Mouse (Mus musculus) intestine, postnatal 0 days (tissue): ENCODE data around the gene BC030870. TPM values are rescaled to one million over a fixed set of nuclear protein-coding genes. Genes with fewer than 3 reads are reported as not detected.
"Not testable (repeated sequence)": the region's sequence is repeated elsewhere in the genome, so short reads cannot be mapped to it uniquely, and the experiment has no call there.

Experiments used
- ATAC-seq: fragments of 200-750 bp; cut with Nextera tagmentation; 2 replicates; pipeline ENCODE4 v1.8.0; 2017; ENCODE audit warnings: mild to moderate bottlenecking, moderate TSS enrichment, moderate library complexity
- H3K27ac ChIP-seq: fragments of 300-500 bp; sonication (generic); 2 replicates; pipeline ENCODE4 v1.5.1; 2014; ENCODE audit warnings: mild to moderate bottlenecking, low read depth, low read length, moderate library complexity
- H3K27me3 ChIP-seq: fragments of 300-500 bp; sonication (generic); replicated peaks from 2 replicates; pipeline ENCODE4 v1.6.1; 2014; ENCODE audit warnings: low read length, mixed read lengths; ENCODE audit not compliant: control insufficient read depth, insufficient read depth
- H3K36me3 ChIP-seq: fragments of 300-500 bp; sonication (generic); 2 replicates; pipeline ENCODE4 v1.6.1; 2014; ENCODE audit warnings: mild to moderate bottlenecking, moderate library complexity; ENCODE audit not compliant: control insufficient read depth, insufficient read depth
- H3K4me1 ChIP-seq: fragments of 300-500 bp; sonication (generic); replicated peaks from 2 replicates; pipeline ENCODE4 v1.6.1; 2014; ENCODE audit warnings: antibody characterized with exemption, low read length, mixed read lengths; ENCODE audit not compliant: control insufficient read depth, insufficient read depth
- H3K4me2 ChIP-seq: fragments of 300-500 bp; sonication (generic); replicated peaks from 2 replicates; pipeline ENCODE4 v1.6.1; 2014; ENCODE audit warnings: low read depth, mild to moderate bottlenecking, moderate library complexity
- H3K4me3 ChIP-seq: fragments of 300-500 bp; sonication (generic); 2 replicates; pipeline ENCODE4 v1.5.1; 2014; ENCODE audit warnings: low read depth, low read length
- H3K9ac ChIP-seq: fragments of 300-500 bp; sonication (generic); 2 replicates; pipeline ENCODE4 v1.6.1; 2014; ENCODE audit warnings: mild to moderate bottlenecking, low read depth, low read length
- H3K9me3 ChIP-seq: fragments of 300-500 bp; sonication (generic); 2 replicates; pipeline ENCODE4 v1.6.1; 2016; ENCODE audit warnings: mixed run types; ENCODE audit not compliant: control insufficient read depth
- CTCF ChIP-seq: sonication (generic); IDR thresholded peaks from 2 replicates; pipeline ENCODE4 v1.5.1; 2016; ENCODE audit warnings: low read depth, mild to moderate bottlenecking, control low read depth, antibody characterized with exemption, moderate library complexity
- WGBS: fragments of 180-500 bp; shearing (Covaris S2); extraction: QIAGEN DNeasy Blood & Tissue Kit; methylation state at CpG from one replicate; pipeline ENCODE4 v1.1.7; 2014; 5-methylcytosine and 5-hydroxymethylcytosine counted together
- polyA plus RNA-seq: library from polyadenylated mRNA; unstranded; fragments of >200 nt; fragmentation: Nextera tagmentation; extraction: Ambion mirVana; gene quantifications from 2 replicates; pipeline ENCODE4 v1.2.1, GENCODE M21; 2015

Gene BC030870
- polyA plus RNA-seq, result 39.0 and 41.7 TPM in 2 replicates

GRCm38 (mm10) chr8:65129199-65129788, at the start of gene BC030870:
Gene BC030870, minus strand, starts transcription at chr8:65129563.
- H3K9me3 ChIP-seq, result no peaks in the 10 kb centered on the region
- no peak for TF ChIP-seq CTCF
- H3K4me2 ChIP-seq, result peak within 1 kb of the TSS; percentile 59
- H3K4me1 ChIP-seq, result no peaks in the 10 kb centered on the region
- peak within 1 kb of the TSS; percentile 40 for H3K4me3 ChIP-seq
- peak; percentile 80 for ATAC-seq
- H3K36me3 ChIP-seq, result no peaks in the 10 kb centered on the region
- H3K27ac ChIP-seq, result peak within 1 kb of the TSS; percentile 85
- 15% methylated on average over 15 of the region's 15 CpGs for WGBS
- H3K9ac ChIP-seq, result peak within 1 kb of the TSS; percentile 41
- no peaks in the 10 kb centered on the region for H3K27me3 ChIP-seq

GRCm38 (mm10) chr8:65174746-65175476, 45.5 kb upstream of the BC030870 start:
- peak; percentile 88 for ATAC-seq
- WGBS, result 37% methylated on average over 3 of the region's 3 CpGs
- no peak for TF ChIP-seq CTCF
- H3K4me1 ChIP-seq, result no peaks in the 10 kb centered on the region
- no peaks in the 10 kb centered on the region for H3K9me3 ChIP-seq
- H3K9ac ChIP-seq, result no peak overlapping the region
- no peak overlapping the region for H3K27ac ChIP-seq
- no peak overlapping the region for H3K4me3 ChIP-seq
- no peaks in the 10 kb centered on the region for H3K27me3 ChIP-seq
- H3K4me2 ChIP-seq, result no peak overlapping the region
- no peaks in the 10 kb centered on the region for H3K36me3 ChIP-seq

GRCm38 (mm10) chr8:65169184-65169583, 39.8 kb upstream of the BC030870 start:
- no peak overlapping the region for H3K4me2 ChIP-seq
- no peak for ATAC-seq
- no peaks in the 10 kb centered on the region for H3K36me3 ChIP-seq
- H3K4me3 ChIP-seq, result no peak overlapping the region
- H3K27me3 ChIP-seq, result no peaks in the 10 kb centered on the region
- no peaks in the 10 kb centered on the region for H3K4me1 ChIP-seq
- no peak overlapping the region for H3K27ac ChIP-seq
- WGBS, result 89% methylated on average over 3 of the region's 3 CpGs
- H3K9ac ChIP-seq, result no peak overlapping the region
- H3K9me3 ChIP-seq, result no peaks in the 10 kb centered on the region
- no peak for TF ChIP-seq CTCF

- H3K9me3 ChIP-seq, H3K27ac ChIP-seq, H3K36me3 ChIP-seq, H3K4me3 ChIP-seq, H3K27me3 ChIP-seq, H3K4me1 ChIP-seq, H3K4me2 ChIP-seq, ATAC-seq, H3K9ac ChIP-seq: not testable (repeated sequence)
- WGBS, result 47% methylated on average over 1 of the region's 1 CpGs
- peak; percentile 72 for TF ChIP-seq CTCF
Observed at GRCm38 (mm10) chr8:65160676-65161075, 31.3 kb upstream of the BC030870 start.

- Histone ChIP-seq H3K4me1 (no peaks in the 10 kb centered on the region), H3K9ac (no peak overlapping the region), H3K4me3 (no peak overlapping the region), H3K4me2 (no peak overlapping the region), H3K27me3 (no peaks in the 10 kb centered on the region), H3K9me3 (no peaks in the 10 kb centered on the region), H3K36me3 (no peaks in the 10 kb centered on the region), H3K27ac (no peak overlapping the region)
- peak; percentile 5; the same call in 1 of the 2 replicates for TF ChIP-seq CTCF
- no peak for ATAC-seq
- 68% methylated on average over 14 of the region's 14 CpGs for WGBS
Observed at GRCm38 (mm10) chr8:65159096-65159748, 29.9 kb upstream of the BC030870 start.

- Histone ChIP-seq H3K4me2 (no peak overlapping the region), H3K27ac (no peak overlapping the region), H3K4me3 (no peak overlapping the region), H3K4me1 (no peaks in the 10 kb centered on the region), H3K9ac (no peak overlapping the region), H3K9me3 (no peaks in the 10 kb centered on the region), H3K27me3 (no peaks in the 10 kb centered on the region), H3K36me3 (no peaks in the 10 kb centered on the region)
- TF ChIP-seq CTCF, result no peak
- no peak for ATAC-seq
- WGBS, result 75% methylated on average over 4 of the region's 4 CpGs
Observed at GRCm38 (mm10) chr8:65157901-65158300, 28.5 kb upstream of the BC030870 start.
